Mouse (Mus musculus) lung, postnatal 4 days (tissue): ENCODE results near the gene Hsd17b1.

Experiments used
- DNase-seq, 2 experiments: peaks; one replicate each; pipeline ENCODE4 v3.0.0; 2021

Hsd17b1 gene

DNA sequence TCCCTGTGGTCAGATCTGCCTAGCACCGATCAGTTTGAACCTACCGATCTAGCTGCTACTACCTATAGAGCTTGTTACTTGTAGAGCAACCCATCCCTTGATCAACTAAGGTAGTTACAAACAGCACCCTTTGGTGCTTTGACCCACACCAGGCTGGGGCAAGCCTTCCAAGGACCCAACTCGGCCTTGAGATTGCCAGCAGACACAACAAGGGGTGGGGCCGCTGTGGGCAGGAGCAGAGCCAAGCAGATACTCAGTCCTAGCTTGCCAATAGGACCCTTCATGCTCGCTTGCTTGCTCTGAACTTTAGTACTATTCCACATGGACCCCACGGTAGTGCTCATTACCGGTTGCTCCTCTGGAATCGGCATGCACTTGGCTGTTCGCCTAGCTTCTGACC is at the start of gene Hsd17b1:
TSS of gene Hsd17b1 (plus strand) at position 291 of the 400 bp plus-strand sequence.
- DNase-seq = no peak

DNA sequence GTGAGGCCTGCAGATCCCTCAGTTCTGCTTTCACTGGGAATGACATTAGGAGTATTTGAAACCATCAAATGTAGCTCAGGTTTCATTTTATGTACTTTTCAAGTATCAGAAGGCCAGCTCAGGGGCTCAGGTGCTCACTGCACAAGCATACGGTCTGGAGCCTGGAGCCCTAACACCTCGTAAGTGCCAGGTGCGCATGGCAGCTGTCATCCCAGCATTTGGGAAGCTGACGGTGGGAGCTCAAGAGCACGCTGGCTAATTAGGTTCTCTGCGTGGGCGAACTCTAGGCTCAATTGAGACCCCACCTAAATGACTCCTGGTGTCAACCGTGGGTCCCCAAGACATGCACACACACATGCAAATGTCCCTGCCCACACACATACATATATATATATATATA is 48.9 kb upstream of the Hsd17b1 start:
- no peak for DNase-seq

DNA sequence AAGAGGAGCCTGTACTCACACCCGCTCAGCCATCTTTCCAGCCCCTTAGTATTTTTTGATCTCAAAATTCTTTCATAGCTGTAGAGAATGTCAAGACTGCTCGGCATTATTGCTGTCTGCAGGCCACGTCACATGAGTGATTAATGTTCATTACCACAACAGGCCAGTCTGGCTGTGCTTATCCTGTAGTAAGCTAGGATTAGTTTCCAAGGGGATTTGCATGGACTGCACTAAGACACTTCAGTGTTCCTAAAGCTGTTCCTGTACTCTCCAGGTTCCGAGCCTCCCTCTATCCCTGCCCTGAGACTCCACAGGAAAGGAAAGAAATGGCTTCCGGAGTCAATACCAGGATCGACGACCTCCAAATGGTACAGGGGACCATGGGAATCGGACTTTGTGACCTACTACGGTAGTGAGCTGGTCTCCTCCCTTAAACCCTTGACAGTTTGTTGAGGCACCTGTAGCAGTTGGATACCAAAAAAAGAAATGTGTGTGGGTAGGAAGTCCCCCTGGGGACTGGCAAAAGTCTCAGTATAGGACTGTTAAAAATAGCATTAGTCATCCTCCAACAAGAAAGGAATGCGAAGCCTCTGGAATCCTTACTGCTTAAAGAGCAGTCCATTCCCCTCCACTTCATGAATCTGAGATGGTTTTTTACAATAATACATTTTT is 47.9 kb upstream of the Hsd17b1 start:
- no peak for DNase-seq

DNA sequence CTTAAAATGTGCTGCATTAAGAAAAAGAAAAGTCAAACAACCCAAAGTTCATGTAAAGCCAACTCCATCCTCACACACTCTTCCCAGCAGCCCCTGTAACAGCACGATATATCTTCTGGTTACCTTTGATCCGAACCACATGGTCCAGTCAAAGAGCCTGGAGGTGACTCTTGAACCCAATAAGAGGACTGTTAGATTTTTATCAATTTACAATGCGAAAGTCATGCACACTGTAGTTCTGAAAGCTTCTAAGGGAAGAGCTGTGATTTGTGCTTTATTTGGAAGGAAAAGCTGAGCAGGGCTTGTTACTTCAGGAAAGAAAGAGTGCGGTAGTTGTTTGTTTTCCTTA is 47.4 kb upstream of the Hsd17b1 start:
- no peak for DNase-seq

DNA sequence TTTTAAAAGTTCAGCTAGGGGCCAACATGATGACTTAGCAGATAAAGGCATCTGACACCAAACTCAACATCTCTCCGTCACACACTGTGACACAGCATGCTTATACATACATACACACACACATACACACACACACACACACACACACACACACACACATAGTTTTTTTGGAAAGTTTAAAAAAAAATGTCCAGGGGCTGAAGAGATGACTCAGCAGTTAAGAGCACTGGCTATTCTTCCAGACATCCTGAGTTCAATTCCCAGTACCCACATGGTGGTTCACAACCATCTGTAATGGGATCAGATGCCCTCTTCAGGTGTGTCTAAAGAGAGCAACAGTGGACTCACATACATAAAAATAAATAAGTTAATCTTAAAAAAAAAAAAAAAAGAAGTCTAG is 46.7 kb upstream of the Hsd17b1 start:
- DNase-seq = no peak

DNA sequence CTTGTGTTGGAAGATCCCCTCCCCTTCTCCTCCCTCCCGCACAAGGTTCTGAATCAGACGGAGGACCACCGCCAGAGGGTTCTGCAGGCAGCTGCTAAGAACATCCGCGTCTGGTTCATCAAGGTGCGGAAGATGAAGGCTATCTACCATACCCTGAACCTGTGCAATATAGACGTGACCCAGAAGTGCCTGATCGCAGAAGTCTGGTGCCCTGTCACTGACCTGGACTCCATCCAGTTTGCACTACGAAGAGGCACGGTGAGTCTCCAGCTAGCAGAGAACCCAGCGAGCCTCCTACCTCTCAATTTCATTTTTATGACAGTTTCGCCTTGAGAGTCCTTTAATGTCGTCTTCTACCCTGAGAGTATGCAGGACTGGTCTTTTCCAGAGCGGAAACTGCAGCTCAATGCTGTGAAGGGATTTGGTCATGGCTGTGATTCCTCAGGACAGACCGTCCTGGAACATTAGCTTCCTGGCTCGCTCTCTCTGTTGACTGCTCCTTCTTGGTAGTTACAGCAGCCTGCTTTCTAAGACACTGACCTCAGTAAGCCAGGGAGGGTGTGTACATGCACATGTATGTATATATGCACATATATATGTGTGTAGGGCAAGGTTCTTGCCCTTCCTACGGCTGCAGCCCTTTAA is 44.2 kb upstream of the Hsd17b1 start:
- no peak for DNase-seq

DNA sequence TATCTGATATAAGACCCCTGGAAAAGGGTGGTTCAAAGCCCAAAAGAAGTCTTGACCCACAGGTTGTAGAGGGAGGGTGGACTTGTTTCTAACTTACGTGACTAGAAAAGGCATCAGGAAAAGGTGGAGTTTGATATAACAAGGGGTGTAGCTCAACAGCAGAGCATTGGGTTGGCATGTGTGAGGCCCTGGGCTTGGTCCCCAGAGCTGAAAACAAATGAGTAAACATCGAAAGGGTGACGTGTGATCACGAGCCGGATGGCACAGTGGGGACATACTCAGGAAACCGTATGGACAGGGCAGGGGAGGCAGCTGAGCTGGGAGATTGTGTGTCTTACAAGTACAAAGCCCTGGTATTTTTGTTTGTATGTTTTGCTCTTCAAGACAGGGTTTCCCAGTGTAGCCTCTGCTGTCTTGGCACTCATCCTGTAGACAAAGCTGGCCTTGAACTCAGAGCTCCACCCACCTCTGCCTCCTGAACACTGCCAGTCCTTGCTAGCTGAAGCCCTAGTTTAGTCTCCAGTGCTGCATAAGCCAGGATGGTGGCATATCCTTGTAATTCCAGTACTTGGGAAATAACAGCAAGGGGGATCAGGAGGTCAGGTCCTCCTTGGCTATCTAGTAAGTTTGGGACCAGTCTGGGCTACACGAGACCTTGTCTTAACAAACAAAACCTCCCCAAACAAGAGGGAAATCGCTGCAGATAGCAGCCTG is 43.4 kb upstream of the Hsd17b1 start:
- no peak for DNase-seq

DNA sequence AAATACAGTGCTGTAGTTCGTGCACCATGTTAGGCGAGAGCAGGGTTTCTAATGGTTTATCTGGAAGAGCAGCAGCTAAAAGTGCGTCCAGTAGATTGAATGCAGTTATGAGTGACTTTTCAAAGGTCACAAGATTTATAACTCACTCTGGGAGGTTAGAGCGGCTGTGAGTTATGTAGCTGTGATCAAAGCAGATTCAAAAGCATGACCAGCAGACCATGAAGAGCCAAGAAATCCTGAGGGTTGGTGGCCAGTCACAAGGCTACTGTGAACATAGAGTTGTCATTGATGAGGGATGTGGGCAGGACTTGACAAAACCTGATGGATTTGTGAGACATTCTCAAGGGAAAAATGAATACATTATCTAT is 42.9 kb upstream of the Hsd17b1 start:
- no peak for DNase-seq

DNA sequence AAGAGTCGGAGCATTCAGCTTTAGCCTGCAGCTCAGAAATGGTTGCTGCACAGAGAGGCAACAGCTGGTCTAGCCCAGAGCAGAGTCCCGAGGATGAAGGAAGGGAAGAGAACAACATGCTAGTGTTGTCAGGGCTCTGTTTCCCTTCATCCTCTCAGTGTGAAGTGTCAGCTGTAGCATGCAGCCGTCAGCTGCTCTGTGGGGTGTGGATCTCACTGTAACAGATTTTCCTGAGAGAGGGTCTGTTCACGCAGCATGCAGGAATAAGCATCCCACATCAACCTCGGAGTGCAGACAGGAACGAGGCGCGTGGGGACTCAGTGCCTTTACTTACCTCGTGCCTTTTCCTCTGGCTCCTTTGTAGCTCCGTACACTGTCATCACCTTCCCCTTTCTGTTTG is 40.4 kb upstream of the Hsd17b1 start:
- DNase-seq = no peak

DNA sequence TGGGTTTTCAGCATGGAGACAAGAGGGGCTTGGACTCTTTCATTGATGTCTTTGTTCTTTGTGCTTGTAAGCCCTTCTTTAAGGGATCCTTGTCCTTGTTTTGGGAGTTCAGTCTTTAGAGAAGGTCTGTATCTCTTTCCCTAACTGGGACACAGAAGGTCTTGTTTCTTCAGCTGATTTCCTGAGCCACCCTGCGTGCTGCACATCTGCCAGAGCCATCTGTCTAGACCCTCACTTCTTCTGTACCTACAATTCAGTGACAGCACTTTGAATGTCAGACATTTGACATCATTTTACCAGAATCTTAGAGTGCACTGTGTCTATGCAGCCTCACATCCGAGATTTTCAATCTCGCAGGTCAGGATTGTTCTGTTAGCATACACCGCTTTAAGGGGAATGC is 32.4 kb upstream of the Hsd17b1 start:
- no peak for DNase-seq

DNA sequence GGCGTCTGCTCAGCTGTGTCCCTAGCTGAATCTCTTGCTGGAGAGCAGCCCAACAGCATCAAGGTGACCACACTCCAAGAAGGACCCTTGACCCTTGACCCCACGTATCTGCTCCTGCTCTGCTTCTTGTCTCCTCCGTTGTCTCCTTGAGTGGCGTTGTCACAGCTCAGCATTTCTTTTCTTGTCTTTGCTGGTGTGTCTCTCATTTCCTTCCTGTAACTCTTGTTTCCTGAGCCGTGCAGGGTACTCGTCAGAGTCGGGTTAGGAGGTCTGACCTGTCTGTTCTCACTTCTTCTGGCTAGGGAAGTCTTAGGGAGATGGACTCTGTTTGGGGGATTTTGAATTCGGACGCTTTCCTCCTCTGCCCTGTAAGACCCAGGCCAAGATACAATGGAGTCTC is 31.8 kb upstream of the Hsd17b1 start:
- DNase-seq = no peak

DNA sequence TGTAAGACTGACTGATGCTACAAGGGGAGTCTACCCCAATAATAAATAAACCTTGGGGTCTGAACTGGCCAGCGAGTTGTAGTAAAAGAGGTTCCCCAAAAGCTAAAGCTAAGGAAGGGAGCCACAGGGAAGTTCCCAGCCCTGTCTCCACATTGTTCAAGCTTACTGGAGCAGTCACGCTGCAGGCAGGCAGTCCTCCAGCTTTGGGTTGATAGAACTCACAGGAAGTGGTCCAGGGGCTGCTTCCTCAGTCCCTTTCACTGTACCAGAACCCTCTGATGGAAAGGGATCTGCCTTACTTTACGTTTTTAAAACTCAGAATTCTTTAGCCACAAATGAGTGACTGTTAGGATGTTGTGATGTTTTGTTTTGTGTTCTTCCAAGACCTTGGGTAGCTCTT is 30.7 kb upstream of the Hsd17b1 start:
- DNase-seq = no peak

DNA sequence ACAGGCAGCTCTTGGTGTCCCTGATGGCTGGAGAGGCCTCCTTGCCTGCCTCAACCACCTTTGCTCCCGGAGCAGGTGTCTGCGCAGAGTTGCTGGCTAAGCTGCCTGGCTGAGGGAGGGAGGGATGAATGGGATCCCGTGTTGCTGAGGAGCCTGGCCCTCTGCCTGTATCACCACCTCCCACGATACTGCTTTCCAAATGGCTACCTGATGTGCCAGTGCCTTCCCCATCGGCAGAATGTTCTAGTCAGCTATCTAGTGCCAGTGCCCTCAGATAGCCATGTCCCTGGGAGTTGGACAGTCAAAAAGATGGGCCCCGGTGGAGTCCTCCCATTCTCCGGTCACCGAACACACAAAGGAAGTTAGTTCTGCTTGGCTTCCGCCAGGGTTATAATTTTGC is 27.9 kb upstream of the Hsd17b1 start:
- no peak for DNase-seq

DNA sequence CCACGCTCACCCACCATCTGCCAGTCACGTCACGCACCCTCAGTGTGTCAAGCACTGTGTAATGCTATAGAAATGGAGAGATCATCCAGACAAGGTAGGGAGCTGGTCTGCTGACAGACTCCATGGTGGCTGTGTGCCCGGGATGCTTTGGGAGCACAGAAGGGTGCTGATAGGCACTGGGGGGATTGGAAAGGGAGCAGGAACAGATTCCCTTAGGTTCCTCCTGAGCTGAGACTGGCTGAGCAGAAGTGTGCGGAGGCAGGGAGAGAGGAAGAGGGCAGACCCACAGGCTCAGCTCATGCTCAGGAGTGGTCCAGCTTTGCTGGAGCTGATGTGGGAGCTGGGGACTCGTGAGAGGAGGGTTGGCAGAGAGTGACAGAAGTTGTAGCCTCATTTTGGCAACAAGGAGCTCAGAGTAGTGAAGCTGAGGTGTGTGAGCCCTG is 27.1 kb upstream of the Hsd17b1 start:
- no peak for DNase-seq

DNA sequence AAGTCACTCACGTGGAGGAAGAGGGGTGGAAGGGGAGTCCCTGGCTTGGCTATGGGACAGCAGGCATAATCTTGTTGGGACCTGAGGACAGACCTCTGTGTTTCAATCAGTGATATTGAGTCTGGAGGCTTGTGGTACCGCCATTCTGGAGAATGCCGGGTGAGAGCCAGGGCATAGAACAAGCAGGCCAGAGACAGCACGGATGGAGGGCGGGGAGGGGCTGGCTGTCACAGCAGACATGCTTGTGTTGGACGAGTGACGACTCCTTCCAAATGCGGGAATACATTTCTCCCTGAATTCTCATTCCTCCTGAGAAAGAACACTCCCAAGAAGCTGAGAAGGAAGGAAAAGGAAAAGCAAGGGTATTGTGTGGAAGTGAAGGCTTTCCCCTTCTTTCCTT is 26.6 kb upstream of the Hsd17b1 start:
- no peak for DNase-seq

DNA sequence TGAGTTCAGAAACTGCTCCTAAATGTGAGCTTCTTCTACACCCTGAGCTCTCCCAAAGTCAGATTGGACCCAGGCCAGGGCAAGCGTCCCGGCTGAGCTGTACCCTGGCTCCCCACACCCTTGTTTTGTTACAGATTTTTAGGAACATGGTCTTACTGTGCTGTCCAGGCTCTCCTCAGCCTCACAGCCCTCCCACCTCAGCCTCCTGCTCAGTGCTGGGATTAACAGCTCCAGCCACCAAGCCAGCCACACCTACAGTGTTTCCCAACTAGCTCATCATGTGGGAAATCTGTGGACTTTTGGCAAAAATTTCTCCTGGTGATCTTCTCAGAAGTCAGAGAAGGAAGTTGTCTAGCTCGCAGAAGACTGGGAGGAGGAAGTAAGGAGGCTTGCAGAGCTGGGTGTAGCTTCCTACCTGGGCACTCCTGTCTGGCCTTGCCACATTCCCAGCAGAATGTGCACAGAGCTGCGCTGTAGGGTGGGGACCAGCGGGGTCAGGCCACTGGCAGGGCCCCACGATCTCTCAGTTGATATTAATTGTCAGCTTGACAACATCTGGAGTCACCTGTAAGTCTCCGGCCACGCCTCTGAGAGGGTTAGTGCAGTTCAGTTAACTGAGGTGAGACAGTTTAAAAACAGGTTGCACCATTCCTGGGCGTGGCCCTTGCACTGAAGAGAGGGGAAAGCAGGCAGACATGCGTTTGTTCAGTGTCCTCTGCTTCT is 25.3 kb upstream of the Hsd17b1 start:
- peak in 1 of 2 experiments; percentile 50 for DNase-seq

DNA sequence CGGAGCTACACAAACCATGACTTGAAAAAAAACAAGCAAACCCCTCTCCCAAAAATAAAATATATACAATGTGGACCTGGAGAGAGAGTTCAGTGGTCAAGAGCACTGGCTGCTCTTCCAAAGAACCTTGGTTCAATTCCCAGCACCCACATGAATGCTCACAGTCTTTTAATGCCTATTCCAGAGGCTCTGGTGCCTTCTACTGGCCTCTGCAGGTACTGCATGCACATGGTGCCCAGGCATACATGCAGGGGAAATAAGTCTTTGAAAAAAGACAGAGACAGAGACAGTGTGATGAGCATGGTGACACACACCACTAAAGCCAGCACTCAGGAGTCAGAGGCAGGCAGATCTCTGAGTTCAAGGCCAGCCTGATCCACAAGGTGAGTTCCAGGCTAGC is 24.2 kb upstream of the Hsd17b1 start:
- DNase-seq = no peak

DNA sequence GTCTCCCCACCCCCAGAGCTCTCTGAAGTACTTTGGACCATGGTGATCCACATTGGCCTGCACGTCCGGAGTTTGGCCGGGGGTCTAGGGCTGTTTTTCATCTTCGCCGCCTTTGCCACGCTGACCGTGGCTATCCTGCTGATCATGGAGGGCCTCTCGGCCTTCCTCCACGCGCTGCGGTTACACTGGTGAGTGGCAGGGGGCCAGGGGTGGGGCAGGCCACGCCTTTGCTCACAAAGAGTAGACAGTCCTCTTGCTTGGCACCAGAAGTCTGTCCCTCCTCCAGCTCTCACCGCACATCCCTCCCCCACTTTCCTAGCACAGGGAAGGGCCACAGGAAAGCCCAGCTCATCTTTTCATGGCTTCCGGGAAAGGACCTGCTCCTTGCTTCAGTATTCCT is 22.8 kb upstream of the Hsd17b1 start:
- peak in 1 of 2 experiments; percentile 61 for DNase-seq

DNA sequence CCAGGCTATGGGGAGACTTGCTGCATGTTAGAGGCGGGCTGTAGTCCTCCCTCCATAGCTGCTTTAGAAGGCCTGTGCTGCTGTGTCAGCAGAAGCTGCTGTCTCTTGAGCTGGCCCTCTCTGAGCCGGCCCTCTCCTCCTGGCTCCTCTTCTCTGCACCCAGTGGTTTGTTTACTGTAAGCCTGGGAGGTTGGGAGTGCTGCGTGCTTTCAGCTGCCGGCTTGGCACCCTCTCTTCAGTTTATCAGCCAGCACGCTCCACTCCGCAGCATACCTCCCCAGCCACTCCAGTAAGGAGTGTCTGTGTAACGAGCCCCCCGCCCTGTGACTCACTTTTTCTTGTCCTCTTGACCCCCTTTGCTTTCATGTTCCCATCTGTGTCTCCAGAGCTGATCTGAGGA is 21.3 kb upstream of the Hsd17b1 start:
- DNase-seq = peak; percentile 75 to 92

DNA sequence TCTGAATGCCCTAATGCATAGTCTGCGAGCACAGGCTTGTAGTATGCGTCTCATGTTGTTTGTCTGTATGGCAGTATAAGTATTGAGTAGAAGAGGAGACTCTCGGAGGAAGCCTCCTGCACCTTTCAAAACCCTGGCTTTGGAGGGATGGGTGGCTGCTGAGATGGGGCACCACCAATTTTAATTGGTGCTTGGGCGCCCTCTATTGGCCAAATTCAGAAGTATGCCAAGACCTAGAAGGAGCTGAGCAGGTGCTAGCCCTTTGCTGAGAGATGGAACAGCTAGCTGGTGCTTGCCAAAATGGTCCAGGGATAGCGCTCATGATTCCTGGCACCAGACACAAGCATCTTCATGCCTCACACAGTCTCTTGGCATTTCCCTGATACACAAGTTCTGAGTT is 20.4 kb upstream of the Hsd17b1 start:
- peak; percentile 80 to 93 for DNase-seq

DNA sequence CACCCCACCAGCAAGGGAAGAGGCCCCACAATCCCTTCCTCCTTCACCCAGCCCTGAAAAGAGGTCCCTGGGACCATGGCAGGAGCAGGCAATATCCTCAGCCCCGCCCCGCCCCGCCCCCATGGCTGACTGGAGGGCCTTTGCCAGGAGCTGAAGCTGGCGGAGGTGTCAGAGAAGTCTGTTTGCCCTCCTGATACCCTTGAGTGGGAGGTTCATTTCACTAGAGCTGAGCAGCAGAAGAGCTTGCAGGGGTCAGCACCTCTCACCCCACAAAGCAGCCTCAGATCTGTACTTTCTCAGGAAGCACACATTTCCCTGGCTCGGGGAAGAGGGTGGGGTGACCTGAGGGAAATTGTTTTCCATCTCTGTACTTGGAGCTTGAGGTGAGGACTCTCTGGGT is 19.5 kb upstream of the Hsd17b1 start:
- DNase-seq = no peak

DNA sequence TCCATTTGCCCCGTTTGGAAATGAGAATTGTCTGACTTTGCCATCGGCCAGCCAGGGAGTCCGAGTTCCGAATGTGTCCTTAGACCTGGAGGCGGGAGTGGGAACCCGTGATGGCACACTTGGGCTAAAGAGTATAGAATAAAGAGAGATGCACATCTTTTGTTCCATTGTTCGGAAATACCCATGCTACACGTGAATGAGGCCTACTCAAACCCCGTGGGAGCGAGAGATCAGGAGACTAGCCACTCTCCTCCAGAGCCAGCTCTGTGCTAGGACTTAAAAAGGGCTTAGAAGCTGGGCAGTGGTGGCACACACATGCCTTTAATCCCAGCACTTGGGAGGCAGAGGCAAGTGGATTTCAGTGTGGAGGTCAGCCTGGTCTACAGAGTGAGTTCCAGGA is 18.7 kb upstream of the Hsd17b1 start:
- no peak for DNase-seq

DNA sequence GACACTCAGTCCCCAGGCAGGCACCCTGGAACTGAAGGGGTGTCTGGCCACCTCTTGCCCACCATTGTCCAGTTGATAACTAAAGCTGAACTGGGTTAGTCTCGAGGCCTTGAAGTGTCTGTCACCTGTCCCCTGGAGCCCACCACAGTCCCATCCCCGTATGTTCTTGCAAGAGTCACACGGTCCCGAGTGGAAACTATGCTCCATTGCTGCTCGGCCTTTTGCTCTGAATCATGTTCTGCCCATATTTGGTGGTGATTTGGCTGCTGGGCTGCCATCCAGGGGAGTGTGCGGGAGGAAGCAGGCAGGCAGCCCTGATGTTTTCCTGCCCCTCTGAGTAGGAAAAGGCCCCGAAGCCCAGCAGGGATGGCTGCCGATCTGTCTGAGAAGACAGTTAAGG is 18.1 kb upstream of the Hsd17b1 start:
- DNase-seq = peak; percentile 81 to 86

DNA sequence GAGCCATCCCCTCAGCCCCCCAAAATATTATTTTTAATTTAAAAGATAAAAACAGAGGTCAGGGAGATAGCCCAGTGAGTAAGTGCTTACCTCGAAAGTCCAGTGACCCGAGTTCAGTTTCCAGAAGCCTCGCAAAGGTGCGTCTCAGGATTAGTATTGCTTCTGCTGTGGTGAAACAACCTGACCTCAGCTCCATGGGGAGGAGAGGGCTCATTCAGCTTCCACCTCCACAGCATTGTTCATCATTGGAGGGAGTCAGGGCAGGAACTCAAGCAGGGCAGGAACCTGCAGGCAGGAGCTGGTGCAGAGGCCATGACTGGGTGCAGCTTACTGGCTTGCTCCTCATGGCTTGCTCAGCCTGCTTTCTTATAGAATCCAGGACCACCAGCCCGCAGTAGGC is 17.2 kb upstream of the Hsd17b1 start:
- DNase-seq = no peak
